Mouse (Mus musculus) adrenal gland, adult 18-20 months (tissue): ENCODE measurements around the gene Cacng4. TPM values are rescaled to one million over a fixed set of nuclear protein-coding genes. Genes with fewer than 3 reads are reported as not detected.

ENCODE experiments used
- DNase-seq, 2 experiments: peaks; one replicate each; pipeline ENCODE4 v3.0.0; 2021 to 2022; ENCODE audit warnings: low spot score in 2 of 2
- total RNA-seq, 2 experiments: library from RNA; stranded (reverse); gene quantifications; 1 replicate in 1 of 2; 2 replicates in 1 of 2; pipeline ENCODE4 v1.2.3; 2021

The Cacng4 gene
- total RNA-seq, 2 experiments from 2014 or later: 0.96 to 1.2 TPM

GRCm38 (mm10) chr11:107721057-107721456 lies 73.3 kb downstream of the Cacng4 start:
- DNase-seq: no peak

DNA sequence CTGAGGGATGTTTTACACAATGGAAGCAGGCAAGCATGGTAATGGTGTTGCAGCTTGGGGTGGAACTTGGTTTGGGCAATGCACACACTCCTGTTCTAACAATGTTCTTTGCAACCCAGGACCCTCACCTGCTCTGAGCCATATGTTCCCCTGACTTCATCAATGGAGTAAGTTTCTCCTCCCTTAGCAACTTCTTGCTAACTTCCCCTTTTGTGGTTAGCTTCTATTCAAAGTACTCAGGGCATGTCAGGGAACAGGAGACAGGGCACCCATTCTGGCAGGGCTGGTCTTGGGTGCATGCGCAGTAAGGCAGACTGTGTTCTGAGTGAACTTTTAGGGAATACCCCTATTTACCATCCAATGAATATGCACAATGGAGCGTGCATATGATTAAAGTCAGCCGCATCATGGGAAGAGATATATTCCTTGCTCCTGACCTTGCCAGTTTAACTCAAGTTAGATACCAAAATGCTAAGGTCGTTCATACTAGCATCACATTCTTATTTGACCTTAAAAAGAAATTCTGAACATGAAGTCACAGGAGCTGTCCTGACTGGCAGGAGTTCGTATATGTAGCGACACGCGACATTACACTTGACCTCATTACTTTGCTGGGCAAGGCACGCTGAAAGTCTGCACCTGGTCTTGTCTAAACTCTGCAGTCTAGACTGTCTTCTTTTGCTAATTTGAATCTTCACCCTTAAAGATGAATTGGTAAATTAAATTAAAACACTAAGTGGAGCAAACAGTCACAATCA lies 73.9 kb downstream of the Cacng4 start:
- no peak for DNase-seq

DNA sequence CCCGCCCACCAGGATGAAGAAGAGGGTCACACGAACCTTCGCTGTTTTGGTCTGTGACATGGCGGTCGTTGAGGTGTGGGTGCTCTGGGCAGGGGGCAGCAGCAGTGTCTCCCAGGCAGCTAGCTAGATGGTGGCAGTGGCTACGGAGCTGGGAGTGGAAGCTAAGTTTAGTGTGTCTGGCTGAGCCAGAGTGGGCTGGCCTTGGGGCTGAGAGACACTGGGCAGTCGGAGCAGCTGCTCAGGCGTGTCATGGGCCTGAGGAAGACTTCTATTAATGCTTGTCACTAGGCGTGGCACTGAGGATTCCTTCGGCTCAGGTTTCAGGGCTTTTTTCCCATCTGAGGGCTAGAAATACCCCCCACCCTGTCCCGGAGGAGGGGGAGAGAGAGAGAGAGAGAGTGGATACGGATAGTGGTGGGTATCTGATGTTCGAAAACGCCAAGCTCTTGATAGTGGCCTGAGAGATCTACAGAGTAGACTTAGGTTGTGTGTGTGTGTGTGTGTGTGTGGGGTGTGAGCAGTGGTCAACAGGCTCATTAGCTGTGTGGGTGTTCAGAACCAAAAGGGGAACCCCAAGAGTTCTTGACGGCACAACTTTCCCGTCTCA lies 77.9 kb downstream of the Cacng4 start, which contains the start of gene Cacng1:
Gene Cacng1, minus strand, starts transcription at position 191 of the 607 bp plus-strand sequence.
- no peak for DNase-seq

GRCm38 (mm10) chr11:107714368-107714767 lies 80.0 kb downstream of the Cacng4 start:
- DNase-seq: no peak

DNA sequence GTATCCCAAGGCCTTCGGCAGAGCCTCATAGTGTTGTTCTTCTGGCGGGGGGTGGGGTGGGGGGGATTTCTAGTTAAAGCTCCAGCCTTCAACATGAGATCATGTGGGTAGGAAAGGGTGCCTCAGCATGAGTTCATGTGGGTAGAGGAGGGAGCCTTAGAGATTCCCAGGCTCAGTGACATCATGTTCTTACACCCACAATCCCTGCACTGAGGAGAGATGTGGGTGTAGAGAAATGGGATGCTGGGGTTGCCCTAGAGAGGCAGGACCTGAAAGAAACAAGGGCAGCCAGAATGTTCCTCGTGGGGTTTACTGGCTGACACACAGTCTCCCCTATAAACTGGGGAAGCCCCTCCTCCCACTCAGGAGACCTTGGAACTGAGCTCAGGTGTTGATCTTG lies 84.0 kb downstream of the Cacng4 start:
- no peak for DNase-seq

DNA sequence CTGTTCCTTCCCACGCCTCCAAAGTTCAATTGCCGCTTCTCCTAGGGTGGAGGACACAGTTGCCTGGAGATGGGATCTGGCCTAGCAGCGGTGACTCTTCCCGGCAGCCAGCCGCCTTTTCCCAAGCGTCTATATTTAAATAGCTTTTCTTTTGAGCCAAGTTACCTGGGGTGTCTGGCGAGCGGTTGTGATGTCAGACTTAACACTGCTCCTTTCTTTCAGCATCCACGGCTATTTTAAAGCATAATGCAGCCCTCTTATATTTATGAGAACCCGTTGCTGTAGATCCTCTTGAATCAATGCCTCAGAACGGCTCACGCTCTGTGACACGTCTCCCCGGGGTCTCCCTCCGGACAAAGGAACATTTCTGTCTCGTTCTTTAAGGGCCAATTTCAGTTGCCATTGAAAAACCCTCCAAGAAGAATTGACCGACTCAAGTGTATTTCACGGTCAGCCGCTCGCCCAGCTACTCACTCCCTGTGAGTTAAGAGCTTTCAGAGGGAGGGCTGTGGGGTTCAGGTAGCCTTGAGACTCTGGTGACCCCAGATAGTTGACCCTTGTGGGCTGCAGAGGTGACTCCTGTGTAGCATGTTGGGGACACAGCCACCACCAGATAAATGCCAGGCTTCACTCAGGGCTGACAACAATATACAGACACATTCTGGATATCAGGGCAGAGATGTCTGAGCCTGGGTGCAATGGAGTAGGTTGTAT lies 86.3 kb downstream of the Cacng4 start:
- no peak for DNase-seq

- DNase-seq: no peak
These were observed 88.8 kb downstream of the Cacng4 start for GRCm38 (mm10) chr11:107705476-107706074.

DNA sequence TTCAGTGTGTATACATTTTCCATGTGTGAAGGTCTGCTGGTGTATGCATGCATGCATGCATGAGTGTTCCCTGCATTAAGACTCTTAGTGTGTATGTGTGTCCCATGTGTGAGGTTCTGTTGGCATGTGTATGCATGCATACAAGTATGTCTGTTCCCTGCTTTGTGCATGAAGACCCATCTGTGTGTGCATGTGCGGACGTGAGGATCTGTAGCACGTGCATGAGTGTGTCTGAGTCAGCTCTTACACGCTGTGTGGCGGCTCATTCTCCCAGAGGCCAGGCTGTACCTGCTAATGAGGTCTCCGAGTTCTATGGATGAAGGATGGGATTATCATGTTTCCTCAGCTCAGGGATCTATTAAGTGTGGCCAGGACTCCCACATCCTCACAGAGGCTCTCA lies 89.3 kb downstream of the Cacng4 start:
- DNase-seq: no peak

GRCm38 (mm10) chr11:107703272-107704134 lies 90.9 kb downstream of the Cacng4 start:
- DNase-seq: no peak

DNA sequence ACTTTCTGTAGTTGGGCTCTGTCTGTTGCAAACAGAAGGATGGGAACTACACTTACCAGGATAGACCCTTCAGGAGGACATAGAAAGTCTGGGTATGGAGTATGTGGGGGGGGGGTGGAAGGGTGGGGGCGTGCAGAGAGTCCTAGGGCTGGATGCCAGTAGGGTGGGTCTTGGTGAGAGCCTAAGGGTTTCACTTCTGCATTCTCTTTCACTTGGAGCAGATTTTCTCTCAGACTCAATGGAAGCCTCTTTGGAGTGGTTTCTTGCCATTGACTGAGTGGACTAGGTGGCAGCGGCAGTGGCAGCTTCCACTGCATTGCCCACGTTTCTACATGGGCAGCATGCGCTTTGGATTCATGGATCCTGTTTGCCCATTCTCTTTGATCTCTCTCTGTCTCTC lies 94.4 kb downstream of the Cacng4 start:
- DNase-seq: no peak

DNA sequence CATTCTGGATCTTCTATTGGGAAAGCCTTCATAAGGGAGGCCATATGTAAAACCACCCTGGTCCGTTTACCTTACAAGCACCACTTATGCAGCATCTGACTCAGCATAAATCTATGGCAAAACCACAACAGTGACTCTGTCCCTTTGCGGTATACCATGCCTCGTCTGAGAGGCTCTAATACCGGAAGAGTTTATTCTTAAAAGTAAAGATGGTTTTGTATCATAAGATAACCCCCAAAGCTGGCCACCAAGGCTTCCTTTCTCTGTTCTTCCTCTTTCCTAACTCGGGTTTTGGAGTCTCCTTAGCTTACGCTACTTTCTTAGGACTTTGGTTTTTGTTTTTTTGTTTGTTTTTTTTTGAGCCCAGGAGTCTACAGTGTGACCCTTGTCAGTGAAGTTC lies 101.0 kb downstream of the Cacng4 start:
- DNase-seq: no peak

GRCm38 (mm10) chr11:107691569-107691968 lies 102.8 kb downstream of the Cacng4 start:
- no peak for DNase-seq

GRCm38 (mm10) chr11:107688480-107688879 lies 105.9 kb downstream of the Cacng4 start:
- no peak for DNase-seq

GRCm38 (mm10) chr11:107686290-107686689 lies 108.1 kb downstream of the Cacng4 start:
- no peak for DNase-seq

GRCm38 (mm10) chr11:107683544-107684465 lies 110.6 kb downstream of the Cacng4 start:
- DNase-seq: no peak

DNA sequence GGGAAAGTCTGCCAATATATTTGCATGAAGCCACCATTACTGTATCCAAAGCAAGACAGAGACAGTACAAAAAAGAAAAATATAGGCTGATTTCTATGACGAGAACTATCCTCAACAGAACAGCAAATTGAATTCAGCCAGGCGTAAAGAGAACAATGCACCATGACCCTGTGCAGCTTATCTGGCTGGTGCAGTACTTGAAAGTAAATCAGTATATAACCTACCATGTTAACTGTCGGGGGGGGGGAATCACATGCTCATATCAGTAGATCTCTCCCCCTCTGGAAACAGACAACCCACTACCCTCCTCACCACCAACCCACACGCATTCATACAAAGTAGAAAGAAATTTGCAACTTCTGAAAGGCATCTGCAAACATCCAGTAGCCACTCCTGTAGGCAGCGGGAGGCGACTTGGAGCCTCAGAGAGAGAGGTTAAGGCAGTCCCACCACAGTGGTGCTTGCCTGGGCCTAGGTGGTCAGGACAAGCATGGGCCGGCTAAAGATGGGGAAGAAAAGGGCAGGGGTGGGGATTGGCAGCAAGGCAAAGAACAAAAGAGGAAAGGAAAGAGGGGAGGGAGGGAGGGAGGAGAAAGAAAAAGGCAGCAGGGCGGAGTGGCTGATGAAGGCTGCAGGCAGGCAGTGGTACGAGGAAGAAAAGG lies 111.5 kb downstream of the Cacng4 start:
- no peak for DNase-seq
